Mouse (Mus musculus) myocyte (in vitro differentiated cells): Measurements from ENCODE around the gene Smyd4.

ENCODE experiments used
- CEBPB ChIP-seq: IDR thresholded peaks from 2 replicates; pipeline ENCODE4 v1.6.1; 2011; ENCODE audit warnings: mild to moderate bottlenecking, moderate library complexity; ENCODE audit not compliant: poor library complexity, insufficient read depth, severe bottlenecking
- MAX ChIP-seq: IDR thresholded peaks from one replicate; pipeline ENCODE4 v1.6.1; 2011; ENCODE audit warnings: low read depth, mild to moderate bottlenecking, control low read depth
- POLR2A ChIP-seq: IDR thresholded peaks from one replicate; pipeline ENCODE4 v1.6.1; 2011; ENCODE audit warnings: low read depth, mild to moderate bottlenecking, control low read depth, moderate library complexity; ENCODE audit not compliant: insufficient read length
- REST ChIP-seq: IDR thresholded peaks from one replicate; pipeline ENCODE4 v1.6.1; 2011; ENCODE audit warnings: mild to moderate bottlenecking, control low read depth, moderate library complexity; ENCODE audit not compliant: insufficient read depth, insufficient read length
- USF1 ChIP-seq: IDR thresholded peaks from one replicate; pipeline ENCODE4 v1.6.1; 2011; ENCODE audit warnings: low read depth, mild to moderate bottlenecking, control low read depth, moderate library complexity

DNA sequence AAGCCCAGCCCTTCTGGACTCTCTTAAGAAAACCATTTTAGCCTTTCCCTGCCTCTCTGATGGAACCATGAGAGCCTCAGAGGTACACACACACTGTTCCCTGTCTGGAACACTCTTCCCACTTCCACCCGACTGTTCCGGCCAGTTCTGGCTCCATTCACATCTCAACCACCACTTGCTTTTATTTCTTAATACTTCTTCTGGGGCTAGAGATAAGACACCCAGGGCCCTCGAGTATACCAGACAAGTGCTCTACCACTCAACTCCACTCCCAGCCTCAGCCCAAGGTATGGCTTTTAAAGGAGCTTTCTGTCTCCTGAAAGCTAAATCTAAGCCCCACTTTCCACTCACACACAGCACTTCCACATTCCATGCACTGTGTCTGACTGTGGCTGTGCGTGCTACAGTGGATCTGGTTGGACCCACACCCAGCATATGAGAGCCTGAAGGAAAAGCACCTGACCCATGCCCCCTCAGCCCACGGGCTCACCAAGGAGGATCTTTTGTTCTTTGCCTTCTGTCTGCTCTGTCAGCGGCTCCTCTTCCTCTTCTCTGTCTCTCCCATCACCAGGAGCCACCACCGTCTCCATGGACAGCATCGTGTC is 102.2 kb downstream of the Smyd4 start:
- TF ChIP-seq POLR2A = no peak
- no peak for TF ChIP-seq MAX
- TF ChIP-seq USF1 = no peak
- no peak for TF ChIP-seq REST
- TF ChIP-seq CEBPB = no peak
